Mouse (Mus musculus) Muller cell, postnatal 12 days (primary cell): ENCODE measurements around the gene Ap3d1.

ENCODE experiments used
- DNase-seq: peaks from one replicate; pipeline ENCODE4 v3.0.0-alpha.2; 2015; ENCODE audit errors: inconsistent ontology term

Gene Ap3d1

DNA sequence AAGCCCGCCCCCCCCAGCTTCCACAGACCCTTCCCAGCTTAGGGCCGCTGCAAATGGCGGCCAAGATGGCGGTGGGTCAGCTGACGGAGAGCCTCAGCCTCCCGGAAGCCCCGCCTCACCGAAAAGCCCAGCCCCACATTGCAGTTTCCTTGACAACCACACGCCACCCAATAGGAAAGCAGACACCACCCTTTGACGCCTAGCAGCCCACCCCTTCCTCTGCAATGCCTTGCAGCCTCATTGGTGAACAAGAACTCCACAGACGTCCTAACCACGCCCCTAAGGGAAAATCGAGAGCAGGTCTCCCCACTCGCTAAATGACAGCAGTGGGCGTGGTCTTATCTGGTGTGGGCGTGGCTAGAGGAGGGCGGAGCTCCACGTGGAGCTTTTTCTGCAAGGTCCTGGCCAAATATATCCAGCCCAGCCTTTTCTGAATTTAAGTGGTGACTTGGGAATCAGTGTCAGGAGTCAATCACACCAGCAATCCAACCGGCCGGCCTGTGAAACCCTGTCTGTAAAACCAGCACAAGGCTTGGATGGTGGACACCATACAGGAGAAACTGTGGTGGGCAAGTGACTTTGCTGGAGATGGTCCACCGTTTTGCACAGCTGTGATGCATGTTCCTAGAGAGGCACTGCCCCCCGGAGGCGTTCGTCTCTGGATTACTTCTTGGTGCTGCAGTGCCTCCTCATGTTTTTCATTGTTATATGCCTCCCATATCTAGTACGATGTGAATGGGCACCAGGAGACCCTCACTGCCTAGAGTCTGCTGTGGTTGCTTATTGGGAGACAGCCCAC, at the start of gene Ap3d1:
Ap3d1 (minus strand) TSS at position 85 of the 799 bp plus-strand sequence.
- peak; percentile 98 for DNase-seq

GRCm38 (mm10) chr10:80791476-80792174, 49.6 kb upstream of the Ap3d1 start:
- DNase-seq, result no peak

DNA sequence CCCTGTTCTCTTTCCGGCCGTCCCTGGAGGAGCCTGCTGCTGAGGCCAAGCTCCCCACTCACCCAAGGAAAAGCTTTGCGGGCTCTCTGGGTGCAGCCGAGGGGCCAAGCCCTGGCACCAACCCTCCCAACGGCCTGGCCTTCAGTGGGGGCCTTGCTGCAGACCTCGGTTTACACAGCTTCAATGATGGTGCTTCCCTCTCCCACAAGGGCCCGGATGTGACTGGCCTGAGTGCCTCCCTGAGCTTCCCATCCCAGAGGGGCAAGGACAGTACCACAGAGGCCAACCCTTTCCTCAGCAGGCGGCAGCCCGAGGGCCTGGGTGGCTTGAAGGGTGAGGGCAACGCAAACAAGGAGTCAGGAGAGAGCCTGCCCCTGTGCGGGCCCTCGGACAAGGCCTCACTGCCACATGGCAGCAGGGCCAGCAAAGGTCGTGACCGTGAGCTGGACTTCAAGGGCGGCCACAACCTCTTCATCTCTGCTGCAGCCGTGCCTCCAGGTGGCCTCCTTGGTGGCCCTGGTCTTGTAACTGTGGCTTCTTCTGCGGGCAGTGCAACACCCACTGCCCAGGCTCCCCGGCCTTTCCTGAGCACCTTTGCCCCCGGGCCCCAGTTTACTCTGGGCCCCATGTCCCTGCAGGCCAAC, 48.8 kb upstream of the Ap3d1 start:
- no peak for DNase-seq

GRCm38 (mm10) chr10:80787517-80787916, 45.5 kb upstream of the Ap3d1 start:
- no peak for DNase-seq

GRCm38 (mm10) chr10:80785963-80786362, 43.9 kb upstream of the Ap3d1 start:
- no peak for DNase-seq

DNA sequence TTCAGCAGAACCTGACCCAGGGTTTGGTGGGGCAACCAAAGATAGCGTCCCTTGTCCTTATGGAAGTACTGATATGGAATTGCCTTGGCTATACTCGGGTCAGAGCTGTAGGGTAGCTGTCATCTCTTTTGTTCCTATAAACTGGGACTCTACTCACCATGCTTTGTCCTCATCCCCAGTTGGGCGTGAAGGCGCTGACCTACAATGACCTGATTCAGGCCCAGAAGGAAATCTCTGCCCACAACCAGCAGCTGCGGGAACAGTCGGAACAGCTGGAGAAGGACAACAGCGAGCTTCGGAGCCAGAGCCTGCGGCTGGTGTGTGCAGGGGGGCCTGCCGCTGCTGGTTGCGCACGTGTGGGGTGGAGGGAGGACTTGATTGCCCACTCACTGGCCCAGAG, 42.8 kb upstream of the Ap3d1 start:
- DNase-seq, result no peak

GRCm38 (mm10) chr10:80784302-80784701, 42.2 kb upstream of the Ap3d1 start:
- no peak for DNase-seq

- no peak for DNase-seq
Observed at GRCm38 (mm10) chr10:80779565-80779964, 37.5 kb upstream of the Ap3d1 start.

- peak; percentile 50 for DNase-seq
Observed at GRCm38 (mm10) chr10:80777123-80777522, 35.1 kb upstream of the Ap3d1 start.

DNA sequence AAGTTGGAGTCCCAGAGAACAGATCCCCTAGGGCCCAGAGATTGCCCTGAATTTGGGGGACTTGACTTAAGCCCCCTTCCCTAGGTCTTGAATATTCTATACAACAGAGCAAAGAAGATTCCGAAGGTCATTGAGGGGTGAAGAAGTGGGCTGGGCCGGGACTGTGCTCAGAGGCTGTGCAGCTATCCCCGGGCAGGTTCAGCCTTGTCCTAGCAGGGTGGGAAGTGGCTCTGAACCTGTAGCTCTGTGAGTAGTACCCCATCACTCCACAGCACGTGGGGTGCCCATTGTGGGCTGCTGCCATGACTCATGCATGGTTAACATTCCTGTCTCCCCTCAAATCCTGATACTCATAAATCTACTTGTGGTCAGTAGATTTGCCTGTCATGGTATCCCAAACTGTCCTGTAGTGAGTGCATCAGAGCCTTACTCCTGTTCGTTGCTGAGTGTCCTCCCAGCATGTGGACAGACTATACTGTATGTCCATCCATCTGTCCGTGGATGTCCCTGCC, 34.4 kb upstream of the Ap3d1 start:
- peak; percentile 54 for DNase-seq

DNA sequence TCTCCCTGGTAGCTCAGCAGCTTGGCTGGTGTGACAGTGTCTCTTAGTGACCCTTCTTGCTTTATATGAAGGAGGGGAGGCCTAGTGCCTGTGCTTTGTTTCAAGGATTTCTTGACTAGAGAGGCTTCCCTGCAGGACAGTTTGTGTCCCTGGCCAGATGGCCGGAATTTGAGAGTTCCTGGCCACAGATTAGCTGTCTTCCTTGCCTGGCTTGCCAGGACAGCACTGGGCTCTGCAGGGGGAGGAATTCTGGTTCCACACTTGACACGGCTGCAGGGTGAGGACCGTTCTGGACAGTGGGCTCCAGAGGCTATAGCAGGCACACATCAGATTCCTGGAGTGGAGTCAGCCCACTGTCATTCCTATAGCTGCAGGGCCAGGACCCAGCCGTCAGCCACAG, 33.7 kb upstream of the Ap3d1 start:
- no peak for DNase-seq

- no peak for DNase-seq
Observed at GRCm38 (mm10) chr10:80774981-80775380, 32.9 kb upstream of the Ap3d1 start.

DNA sequence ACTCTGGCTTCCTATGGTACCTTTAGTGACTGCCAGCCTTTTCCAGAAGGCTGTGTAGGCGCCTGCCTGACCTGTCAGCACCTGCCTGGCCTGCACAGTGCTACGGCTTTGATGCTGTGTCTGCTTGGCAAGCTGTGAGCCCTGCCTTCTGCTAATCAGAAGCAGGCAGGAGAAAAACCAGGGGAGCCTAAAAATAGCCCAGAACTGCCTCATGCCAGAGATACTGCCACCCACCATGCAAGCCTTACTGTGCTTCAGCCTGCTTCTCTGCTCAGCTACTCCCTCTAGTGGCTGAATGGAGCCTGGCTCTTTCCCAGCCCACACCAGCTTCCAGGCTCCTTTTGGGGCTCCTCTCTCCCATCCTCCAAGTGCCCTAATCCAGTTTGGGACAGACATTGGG, 32.5 kb upstream of the Ap3d1 start:
- DNase-seq, result peak; percentile 80

DNA sequence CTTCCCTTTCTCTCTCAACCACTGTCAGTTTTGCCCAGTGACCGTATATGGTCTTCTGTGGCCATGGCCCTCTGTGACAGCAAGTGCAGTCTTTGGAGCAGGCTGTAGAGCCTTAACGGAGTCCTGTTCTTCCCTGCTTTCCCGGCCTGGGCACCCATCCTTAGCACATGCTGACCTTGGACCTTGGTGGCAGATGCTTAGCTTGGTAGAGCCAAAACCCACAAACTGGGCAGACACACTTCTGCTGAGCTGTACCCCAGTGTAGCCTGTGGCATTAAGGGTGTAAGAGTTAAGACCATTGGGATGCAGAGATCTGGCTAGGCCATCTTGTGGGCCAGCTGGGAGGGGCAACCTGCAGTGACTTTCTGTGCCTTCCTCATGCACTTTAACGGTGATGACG, 31.8 kb upstream of the Ap3d1 start:
- no peak for DNase-seq

DNA sequence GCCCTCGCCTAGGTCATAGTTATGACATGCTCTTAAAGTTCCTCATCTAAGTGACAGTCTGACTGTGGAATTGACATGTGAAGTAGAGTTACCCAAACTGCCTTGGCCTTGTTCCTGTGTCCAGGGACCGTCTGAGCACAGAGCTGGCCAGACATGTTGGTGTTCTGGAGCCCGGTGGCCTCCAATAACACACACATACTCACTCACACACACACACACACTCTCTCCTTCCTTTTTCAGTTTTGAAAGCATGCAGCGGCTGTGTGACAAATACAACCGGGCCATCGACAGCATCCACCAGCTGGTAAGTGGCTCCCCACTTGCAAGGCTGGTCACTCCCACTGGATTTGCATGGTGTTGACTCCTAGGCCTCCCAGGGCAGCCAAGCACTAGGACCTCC, 26.3 kb upstream of the Ap3d1 start:
- no peak for DNase-seq

DNA sequence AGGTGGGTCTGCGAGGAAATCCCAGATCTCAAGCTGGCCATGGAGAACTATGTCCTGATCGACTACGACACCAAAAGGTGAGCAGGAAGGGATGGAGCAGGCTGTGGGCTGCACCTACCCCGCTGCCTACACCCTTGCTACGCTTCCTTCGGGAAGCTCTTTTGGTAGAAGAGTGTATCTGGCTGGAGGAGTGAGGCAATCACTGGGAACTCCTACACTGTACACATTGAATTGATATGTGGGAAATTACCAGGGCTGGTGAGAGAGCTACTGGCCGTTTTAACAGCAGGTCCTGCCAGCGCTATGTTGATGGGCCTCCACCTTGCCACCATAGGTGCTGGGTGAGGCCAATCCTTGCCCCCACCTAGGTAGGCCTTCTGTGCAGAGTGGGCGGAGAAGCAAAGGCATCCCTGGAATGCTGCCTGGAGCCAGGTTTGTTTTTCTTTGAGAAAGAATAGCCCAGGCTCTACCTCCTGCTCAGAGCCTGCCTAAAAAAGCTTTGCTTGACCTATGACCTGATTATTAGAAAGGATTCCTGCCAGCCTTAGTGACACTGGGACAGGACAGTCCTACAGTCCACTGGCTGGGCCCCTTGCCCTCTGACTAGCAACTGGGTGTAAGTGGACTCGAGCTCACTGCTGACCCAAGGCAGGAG, 24.2 kb upstream of the Ap3d1 start:
- DNase-seq, result no peak

DNA sequence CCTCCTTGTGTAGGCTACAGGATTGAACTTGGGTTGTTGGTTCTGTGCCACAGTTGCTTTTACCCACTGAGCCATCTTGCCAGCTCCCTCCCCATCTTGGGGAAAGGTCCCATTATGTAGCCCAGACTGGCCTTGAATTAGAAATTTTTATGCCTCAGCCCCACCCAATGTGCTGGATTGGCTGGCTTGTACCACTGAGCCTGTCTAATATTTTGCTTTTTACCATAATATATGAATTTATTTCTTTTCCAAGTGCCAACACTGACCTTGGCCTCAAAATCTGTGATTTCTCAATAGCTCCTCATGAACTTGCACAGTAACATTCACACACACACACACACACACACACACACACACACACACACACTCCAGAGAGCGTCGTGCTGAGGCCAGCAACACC, 23.7 kb upstream of the Ap3d1 start:
- DNase-seq, result no peak

- DNase-seq, result no peak
Observed at GRCm38 (mm10) chr10:80763502-80763901, 21.4 kb upstream of the Ap3d1 start.

GRCm38 (mm10) chr10:80761821-80762220, 19.8 kb upstream of the Ap3d1 start:
- no peak for DNase-seq

GRCm38 (mm10) chr10:80760596-80761524, 18.8 kb upstream of the Ap3d1 start:
- no peak for DNase-seq

DNA sequence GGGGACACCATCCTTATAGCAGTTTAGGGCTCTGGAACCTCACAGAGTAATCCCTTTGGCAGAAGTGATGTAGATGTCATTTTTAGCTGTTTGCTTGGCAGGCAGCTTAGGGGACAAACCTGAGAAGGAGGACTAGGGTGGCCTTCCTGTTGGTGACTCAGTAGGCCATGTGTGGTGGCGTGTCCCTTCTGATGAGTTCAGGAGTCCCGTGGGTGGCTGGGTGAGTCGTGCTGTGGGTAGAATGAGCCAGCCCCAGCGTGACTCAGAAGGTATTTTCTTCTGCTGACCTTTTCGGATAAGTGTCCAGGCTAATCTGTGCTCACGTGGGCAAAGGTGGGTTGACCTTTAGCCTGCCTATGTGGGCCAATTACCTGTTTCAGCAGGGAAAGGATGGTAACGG, 16.6 kb upstream of the Ap3d1 start:
- DNase-seq, result peak; percentile 72
